Mouse (Mus musculus) Patski (cell line): ENCODE data around the gene Zfp454. TPM values are rescaled to one million over a fixed set of nuclear protein-coding genes. Genes with fewer than 3 reads are reported as not detected.

Experiments used
- ATAC-seq: fragments of 100-300 bp; one replicate; pipeline ENCODE4 v1.8.0; 2021
- CTCF ChIA-PET: fragments of 350-600 bp; sonication (Branson Sonifier 250); formaldehyde crosslinking; loops from one replicate; lab custom pipeline; 2022; ENCODE audit warnings: inconsistent platforms; lab: Charles Lee
- POLR2A ChIA-PET: fragments of 350-600 bp; sonication (Branson Sonifier 250); formaldehyde crosslinking; loops from one replicate; lab custom pipeline; 2022; ENCODE audit warnings: antibody characterized with exemption, inconsistent platforms; lab: Charles Lee
- DNase-seq: peaks from one replicate; pipeline ENCODE4 v3.0.0-alpha.2; 2011; ENCODE audit warnings: low read depth, low spot score
- H3K27me3 ChIP-seq: fragments of 371-371 bp; one replicate; pipeline ENCODE4 v1.5.1; 2021
- CTCF ChIP-seq: fragments of 100-300 bp; IDR thresholded peaks from one replicate; pipeline ENCODE4 v1.5.1; 2021
- in situ Hi-C: fragments of 300-500 bp; cut with MboI; formaldehyde crosslinking; loops from 3 replicates; pipeline ENCODE4 v1.11.1; 2018; ENCODE audit warnings: low pct_unique_long_range_greater_than_20kb, mixed read lengths
- polyA plus RNA-seq: library from polyadenylated mRNA; unstranded; gene quantifications from one replicate; pipeline ENCODE4 v1.2.3, GENCODE M21; 2021

Zfp454 gene
- polyA plus RNA-seq, 1 experiment from 2014 or later: 3.9 TPM

DNA sequence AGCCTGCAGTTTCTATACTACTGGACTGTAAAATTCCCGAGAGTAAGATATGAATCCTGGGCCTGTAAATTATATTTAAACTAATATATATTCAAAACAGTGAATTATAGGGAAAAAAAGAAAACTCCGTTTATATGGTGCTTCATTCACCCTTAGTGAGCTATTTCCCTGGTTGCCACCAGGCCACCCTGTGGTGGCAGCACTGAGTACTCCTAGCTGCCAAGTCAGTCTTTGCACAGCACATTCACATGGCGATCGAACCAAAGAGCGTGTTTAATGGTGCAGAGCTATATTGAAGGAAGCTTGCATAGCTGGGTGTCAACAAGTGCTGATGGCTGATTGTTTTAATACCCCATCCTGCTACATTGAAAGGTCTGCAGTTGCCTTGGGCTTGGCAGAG is 40.4 kb downstream of the Zfp454 start:
- ATAC-seq (no peak), DNase-seq (no peak)
- ChIA-PET CTCF (interaction anchor here (0.6 kb wide), 1 partner anchor 11 kb away, joined by 3 read pairs; no protein-coding TSS in a partner anchor), POLR2A (no interaction called here)
- H3K27me3 ChIP-seq: peaks cover 50% of the 10 kb centered on the region
- TF ChIP-seq CTCF: no peak
- in situ Hi-C loops: no loop called here

DNA sequence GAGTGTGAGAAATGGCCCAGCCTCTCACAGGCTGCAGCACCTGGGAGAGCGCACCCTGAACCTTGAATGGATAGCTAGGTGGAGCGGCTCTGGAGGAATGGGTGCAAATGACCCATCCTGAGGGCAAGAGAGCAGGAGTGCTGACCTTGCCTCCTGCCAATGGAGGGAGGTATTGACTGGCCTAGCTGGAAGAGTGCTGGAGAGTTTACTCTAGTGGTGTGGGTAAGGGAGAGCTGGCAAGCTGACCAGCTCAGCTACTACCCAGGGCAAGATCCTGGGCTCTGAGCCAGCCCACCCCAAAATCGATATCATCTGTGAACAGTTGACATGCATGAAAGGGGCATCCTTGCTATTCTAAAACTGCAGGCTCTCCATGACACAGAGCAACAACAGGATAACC is 41.5 kb downstream of the Zfp454 start:
- in situ Hi-C loops: no loop called here
- no peak for TF ChIP-seq CTCF
- peaks cover 41% of the 10 kb centered on the region for H3K27me3 ChIP-seq
- DNase-seq (no peak), ATAC-seq (no peak)
- ChIA-PET CTCF (no interaction called here), POLR2A (no interaction called here)

DNA sequence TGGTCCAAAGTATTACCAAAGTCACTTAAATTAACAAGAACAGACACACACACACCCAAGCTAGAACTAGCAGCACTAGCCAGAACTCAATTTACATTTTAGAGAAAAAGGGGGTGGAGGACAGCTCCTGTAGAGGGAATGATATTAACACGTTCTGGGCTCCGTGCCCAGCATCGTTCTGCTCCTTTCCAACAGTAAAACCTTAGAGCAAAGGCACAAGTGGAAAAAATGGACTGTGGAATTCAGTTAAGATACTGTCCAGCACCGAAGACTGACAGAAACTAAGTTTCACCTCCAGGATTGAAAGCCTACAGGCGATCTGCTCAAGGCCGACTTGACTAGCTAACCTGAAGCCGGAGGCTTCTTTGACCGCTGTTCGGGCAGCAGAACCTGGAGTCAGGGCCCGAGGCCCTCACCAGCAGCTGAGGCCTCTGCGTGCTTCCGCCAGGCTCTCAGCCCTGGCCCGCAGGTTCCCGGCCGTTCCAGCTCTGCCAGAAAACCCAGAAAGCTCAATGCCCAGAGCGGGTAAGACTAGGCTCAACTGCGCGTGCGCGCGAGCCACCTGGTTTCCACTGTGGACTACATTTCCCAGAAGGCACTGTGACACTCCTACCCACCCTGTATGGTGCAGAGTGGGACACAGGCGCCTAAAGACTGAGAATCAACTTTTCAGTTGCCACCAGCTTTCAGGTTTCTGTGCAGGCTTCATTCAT is 46.3 kb downstream of the Zfp454 start, which contains the start of gene Zfp879:
Gene Zfp879 (minus strand): TSS at position 530 of the 713 bp plus-strand sequence.
- DNase-seq (peak; percentile 27), ATAC-seq (peak; percentile 70)
- peaks cover 8% of the 10 kb centered on the region for H3K27me3 ChIP-seq
- TF ChIP-seq CTCF: no peak
- ChIA-PET CTCF (no interaction called here), POLR2A (no interaction called here)
- in situ Hi-C loops: no loop called here

DNA sequence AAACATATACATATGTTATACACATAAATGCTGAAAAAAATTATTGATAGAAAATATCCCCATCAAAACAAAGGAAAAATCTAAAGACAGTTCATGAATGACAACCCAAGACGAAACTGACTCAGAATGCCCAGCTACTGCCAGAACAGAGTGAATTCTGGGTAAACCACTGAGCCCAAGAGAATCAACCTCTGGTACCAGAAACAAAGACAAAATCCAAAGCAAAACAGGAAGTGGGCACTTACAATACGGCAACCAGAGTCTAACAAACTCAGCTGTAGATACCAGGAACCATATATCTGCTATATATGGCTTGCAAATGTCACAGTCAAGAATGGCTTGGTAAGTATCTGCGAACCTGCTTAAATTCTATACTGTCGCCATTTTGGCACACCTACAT is 51.7 kb downstream of the Zfp454 start:
- no peak for DNase-seq
- ATAC-seq: no peak
- no peaks in the 10 kb centered on the region for H3K27me3 ChIP-seq
- in situ Hi-C loops: no loop called here
- POLR2A ChIA-PET: no interaction called here
- CTCF ChIA-PET: interaction anchor here (0.9 kb wide), 1 partner anchor 11 kb away, joined by 3 read pairs; no protein-coding TSS in a partner anchor
- TF ChIP-seq CTCF: no peak

DNA sequence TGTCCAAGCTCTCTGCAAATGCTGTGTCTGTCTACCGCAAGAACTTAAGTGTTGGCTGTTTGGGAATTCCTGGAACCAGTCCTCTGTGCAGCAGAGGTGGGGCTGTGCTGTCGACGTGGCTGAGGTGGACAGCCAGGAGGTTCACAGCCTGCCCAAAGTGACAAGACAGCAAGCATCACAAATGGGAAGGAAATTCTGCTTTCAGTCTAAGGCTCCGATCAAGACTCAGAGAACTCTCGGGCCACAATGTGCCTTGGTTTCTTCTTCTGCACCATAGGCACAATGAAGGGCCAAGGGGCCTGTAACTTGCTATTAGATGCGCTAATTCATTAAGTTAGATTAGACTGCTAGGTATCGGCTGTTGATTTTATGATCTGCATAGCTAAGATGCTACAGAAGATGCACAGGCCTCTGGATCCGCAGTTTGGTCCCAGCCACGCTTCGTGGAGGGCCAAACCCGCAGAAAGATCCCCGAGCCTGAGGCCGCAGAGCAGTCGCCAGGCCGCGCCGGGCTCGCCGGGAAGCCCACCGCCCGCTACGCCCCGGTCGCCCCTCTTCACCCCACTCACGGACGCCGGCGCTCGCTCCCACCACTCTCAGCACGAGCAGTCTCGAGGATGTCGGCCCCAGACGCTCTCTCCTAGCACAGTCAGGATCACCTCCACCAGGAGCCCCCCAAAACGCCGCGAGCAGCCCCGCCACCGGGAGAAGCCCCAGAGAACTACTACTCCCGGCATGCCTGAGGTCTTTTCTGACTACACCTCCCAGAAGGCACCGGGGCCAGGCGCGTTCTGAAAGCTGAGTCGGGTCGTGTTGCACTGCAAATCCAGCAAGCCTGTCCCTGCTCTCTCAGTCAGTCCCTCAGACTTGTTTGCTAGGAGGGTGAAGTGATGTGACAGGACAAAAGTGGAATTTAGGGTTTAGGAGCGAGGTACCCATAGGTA is 60.2 kb downstream of the Zfp454 start, which contains the start of gene Zfp354c:
Gene Zfp354c (minus strand): TSS at position 715 of the 944 bp plus-strand sequence.
- in situ Hi-C loops: no loop called here
- CTCF ChIA-PET: no interaction called here
- DNase-seq (peak; percentile 30), ATAC-seq (peak; percentile 89)
- POLR2A ChIA-PET: no interaction called here
- no peak for TF ChIP-seq CTCF
- H3K27me3 ChIP-seq: no peaks in the 10 kb centered on the region

DNA sequence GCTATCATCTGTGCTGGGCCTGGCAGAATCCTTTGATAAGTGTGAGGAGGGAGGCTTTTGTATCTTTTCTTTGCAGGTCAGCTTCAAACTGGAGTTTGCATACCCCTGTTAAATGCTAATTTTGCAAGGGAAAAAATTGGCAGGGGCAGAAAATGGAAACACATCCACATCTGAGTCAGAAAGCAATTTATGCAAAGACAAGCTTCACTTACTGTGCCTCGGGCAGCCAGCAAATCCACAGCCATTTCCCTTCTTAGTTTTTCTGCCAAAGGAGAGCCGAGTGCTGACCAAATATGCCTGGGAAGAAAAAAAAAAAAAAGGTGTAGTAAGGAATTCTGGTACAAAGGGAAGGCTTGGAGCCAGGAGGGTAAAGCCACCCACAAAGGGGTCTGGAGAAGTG is 61.2 kb downstream of the Zfp454 start:
- ChIA-PET POLR2A (interaction anchor here (0.7 kb wide), 1 partner anchor 386 kb away, joined by 3 read pairs; no protein-coding TSS in a partner anchor), CTCF (interaction anchor here (1.0 kb wide), 1 partner anchor 11 kb away, joined by 4 read pairs; no protein-coding TSS in a partner anchor)
- in situ Hi-C loops: no loop called here
- ATAC-seq (peak; percentile 62), DNase-seq (peak; percentile 35)
- no peak for TF ChIP-seq CTCF
- H3K27me3 ChIP-seq: no peaks in the 10 kb centered on the region

Other genes with a start within 250 kb of the Zfp454 start
- gene Zfp354c, start 59.9 kb downstream of the Zfp454 start, polyA plus RNA-seq: 21.1 TPM
- gene Zfp879, start 46.1 kb downstream of the Zfp454 start, polyA plus RNA-seq: 4.0 TPM
- gene Grm6, start 37.0 kb downstream of the Zfp454 start, polyA plus RNA-seq: not detected
- 10.7 TPM for gene Zfp2, start 28.5 kb upstream of the Zfp454 start, polyA plus RNA-seq
- 2.0 TPM for gene Zfp354b, start 44.0 kb upstream of the Zfp454 start, polyA plus RNA-seq
- gene 4933414I15Rik, start 56.1 kb upstream of the Zfp454 start, polyA plus RNA-seq: not detected
- gene Prop1, start 66.1 kb upstream of the Zfp454 start, polyA plus RNA-seq: not detected
- gene Olfr1378, start 78.9 kb upstream of the Zfp454 start, polyA plus RNA-seq: not detected
- gene Olfr1377, start 94.3 kb upstream of the Zfp454 start, polyA plus RNA-seq: not detected
- not detected for gene Olfr51, start 115.9 kb upstream of the Zfp454 start, polyA plus RNA-seq
- gene Olfr54, start 126.6 kb upstream of the Zfp454 start, polyA plus RNA-seq: not detected
- gene Olfr1375, start 160.5 kb upstream of the Zfp454 start, polyA plus RNA-seq: not detected
- 9.1 TPM for gene Zfp354a, start 171.6 kb upstream of the Zfp454 start, polyA plus RNA-seq